Mouse (Mus musculus) liver, embryonic 14.5 days (tissue): Measurements from ENCODE around the gene Nt5dc1.

ENCODE experiments used
- CTCF ChIP-seq: IDR thresholded peaks from 2 replicates; pipeline ENCODE4 v1.5.1; 2016; ENCODE audit warnings: antibody characterized with exemption, low read depth, control low read depth
- EP300 ChIP-seq: IDR thresholded peaks from 2 replicates; pipeline ENCODE4 v1.6.1; 2016; ENCODE audit warnings: antibody characterized with exemption, low read depth

GRCm38 (mm10) chr10:34328310-34328709 lies 90.0 kb downstream of the Nt5dc1 start:
- TF ChIP-seq CTCF = peak; percentile 54
- TF ChIP-seq EP300 = no peak
